Mouse (Mus musculus): ENCODE measurements around the gene Kcng4. TPM values are rescaled to one million over a fixed set of nuclear protein-coding genes. Genes with fewer than 3 reads are reported as not detected.

The Kcng4 gene
- polyA plus RNA-seq, 1 experiment from 2014 or later = 0.32 TPM

- no peak for ATAC-seq (ENCODE audit: insufficient read depth, low FRiP score, low TSS enrichment)
Observed at GRCm38 (mm10) chr8:119590348-119590747, 45.1 kb downstream of the Kcng4 start.

GRCm38 (mm10) chr8:119588844-119589243 is 46.6 kb downstream of the Kcng4 start:
- Histone ChIP-seq H3K4me1 (ENCODE audit: control insufficient read depth, insufficient read depth, low read length) (no peaks in the 10 kb centered on the region), H3K27ac (ENCODE audit: low read depth, low read length) (no peak overlapping the region), H3K4me3 (ENCODE audit: low read depth, low read length) (no peak overlapping the region), H3K27me3 (ENCODE audit: control insufficient read depth, insufficient read depth, low read length) (no peaks in the 10 kb centered on the region), H3K36me3 (ENCODE audit: control insufficient read depth, insufficient read depth, low read length) (no peaks in the 10 kb centered on the region), H3K4me2 (ENCODE audit: low read depth) (no peak overlapping the region), H3K9ac (ENCODE audit: low read length) (no peak overlapping the region), H3K9me3 (ENCODE audit: control insufficient read depth, low read length) (no peaks in the 10 kb centered on the region)
- ATAC-seq (ENCODE audit: insufficient read depth, low FRiP score, low TSS enrichment) = no peak
- peak; percentile 26 for DNase-seq (ENCODE audit: low spot score)
- 19% methylated on average over 10 of the region's 10 CpGs for WGBS

More at GRCm38 (mm10) chr8:119590348-119590747, 45.1 kb downstream of the Kcng4 start:
- no peaks in the 10 kb centered on the region for H3K36me3 ChIP-seq (ENCODE audit: control insufficient read depth, insufficient read depth, low read length)
- WGBS = 83% methylated on average over 14 of the region's 14 CpGs
- H3K27ac ChIP-seq (ENCODE audit: low read depth, low read length) = no peak overlapping the region
- DNase-seq (ENCODE audit: low spot score) = no peak
- H3K4me2 ChIP-seq (ENCODE audit: low read depth) = no peak overlapping the region
- peaks cover 5% of the 10 kb centered on the region; the same call in 1 of the 2 replicates for H3K4me1 ChIP-seq (ENCODE audit: control insufficient read depth, insufficient read depth, low read length)
- no peaks in the 10 kb centered on the region for H3K27me3 ChIP-seq (ENCODE audit: control insufficient read depth, insufficient read depth, low read length)
- no peak overlapping the region for H3K4me3 ChIP-seq (ENCODE audit: low read depth, low read length)
- no peak overlapping the region for H3K9ac ChIP-seq (ENCODE audit: low read length)
- no peaks in the 10 kb centered on the region for H3K9me3 ChIP-seq (ENCODE audit: control insufficient read depth, low read length)

- H3K27ac ChIP-seq (ENCODE audit: low read depth, low read length) = no peak overlapping the region
- H3K4me3 ChIP-seq (ENCODE audit: low read depth, low read length) = no peak overlapping the region
- no peaks in the 10 kb centered on the region for H3K4me1 ChIP-seq (ENCODE audit: control insufficient read depth, insufficient read depth, low read length)
- ATAC-seq (ENCODE audit: insufficient read depth, low FRiP score, low TSS enrichment) (no peak), DNase-seq (ENCODE audit: low spot score) (no peak)
- H3K9me3 ChIP-seq (ENCODE audit: control insufficient read depth, low read length) = no peaks in the 10 kb centered on the region
- WGBS = 73% methylated on average over 4 of the region's 4 CpGs
- H3K4me2 ChIP-seq (ENCODE audit: low read depth) = no peak overlapping the region
- H3K9ac ChIP-seq (ENCODE audit: low read length) = no peak overlapping the region
- H3K27me3 ChIP-seq (ENCODE audit: control insufficient read depth, insufficient read depth, low read length) = no peaks in the 10 kb centered on the region
- H3K36me3 ChIP-seq (ENCODE audit: control insufficient read depth, insufficient read depth, low read length) = no peaks in the 10 kb centered on the region
Observed at GRCm38 (mm10) chr8:119588321-119588720, 47.2 kb downstream of the Kcng4 start.

GRCm38 (mm10) chr8:119585901-119586300 is 49.6 kb downstream of the Kcng4 start:
- WGBS = 25% methylated on average over 16 of the region's 24 CpGs
- H3K27ac ChIP-seq (ENCODE audit: low read depth, low read length) = no peak overlapping the region
- H3K9ac ChIP-seq (ENCODE audit: low read length) = 0 out of 2 replicates have a peak overlapping the region, but pooled peaks have one; percentile 23

GRCm38 (mm10) chr8:119580441-119581161 is 54.9 kb downstream of the Kcng4 start:
- 80% methylated on average over 5 of the region's 5 CpGs for WGBS
- no peak overlapping the region for H3K4me3 ChIP-seq (ENCODE audit: low read depth, low read length)
- H3K27ac ChIP-seq (ENCODE audit: low read depth, low read length) = no peak overlapping the region
- H3K27me3 ChIP-seq (ENCODE audit: control insufficient read depth, insufficient read depth, low read length) = peaks cover 3% of the 10 kb centered on the region; the same call in 1 of the 2 replicates
- H3K4me2 ChIP-seq (ENCODE audit: low read depth) = no peak overlapping the region
- no peak overlapping the region for H3K9ac ChIP-seq (ENCODE audit: low read length)
- H3K9me3 ChIP-seq (ENCODE audit: control insufficient read depth, low read length) = no peaks in the 10 kb centered on the region
- DNase-seq (ENCODE audit: low spot score) (no peak), ATAC-seq (ENCODE audit: insufficient read depth, low FRiP score, low TSS enrichment) (no peak)
- H3K4me1 ChIP-seq (ENCODE audit: control insufficient read depth, insufficient read depth, low read length) = no peaks in the 10 kb centered on the region
- no peaks in the 10 kb centered on the region for H3K36me3 ChIP-seq (ENCODE audit: control insufficient read depth, insufficient read depth, low read length)

More at GRCm38 (mm10) chr8:119585901-119586300, 49.6 kb downstream of the Kcng4 start:
- DNase-seq (ENCODE audit: low spot score) (no peak), ATAC-seq (ENCODE audit: insufficient read depth, low FRiP score, low TSS enrichment) (no peak)
- H3K36me3 ChIP-seq (ENCODE audit: control insufficient read depth, insufficient read depth, low read length) = no peaks in the 10 kb centered on the region
- no peaks in the 10 kb centered on the region for H3K4me1 ChIP-seq (ENCODE audit: control insufficient read depth, insufficient read depth, low read length)
- H3K27me3 ChIP-seq (ENCODE audit: control insufficient read depth, insufficient read depth, low read length) = no peaks in the 10 kb centered on the region
- H3K9me3 ChIP-seq (ENCODE audit: control insufficient read depth, low read length) = no peaks in the 10 kb centered on the region
- H3K4me2 ChIP-seq (ENCODE audit: low read depth) = peak overlapping the region; percentile 38
- H3K4me3 ChIP-seq (ENCODE audit: low read depth, low read length) = 0 out of 2 replicates have a peak overlapping the region, but pooled peaks have one; percentile 6

GRCm38 (mm10) chr8:119579096-119579495 is 56.4 kb downstream of the Kcng4 start:
- Histone ChIP-seq H3K27ac (ENCODE audit: low read depth, low read length) (no peak overlapping the region), H3K9ac (ENCODE audit: low read length) (no peak overlapping the region), H3K4me3 (ENCODE audit: low read depth, low read length) (no peak overlapping the region), H3K9me3 (ENCODE audit: control insufficient read depth, low read length) (no peaks in the 10 kb centered on the region), H3K4me1 (ENCODE audit: control insufficient read depth, insufficient read depth, low read length) (peaks cover 2% of the 10 kb centered on the region), H3K36me3 (ENCODE audit: control insufficient read depth, insufficient read depth, low read length) (no peaks in the 10 kb centered on the region), H3K27me3 (ENCODE audit: control insufficient read depth, insufficient read depth, low read length) (peaks cover 3% of the 10 kb centered on the region; the same call in 1 of the 2 replicates), H3K4me2 (ENCODE audit: low read depth) (no peak overlapping the region)
- WGBS = 37% methylated on average over 13 of the region's 13 CpGs
- ATAC-seq (ENCODE audit: insufficient read depth, low FRiP score, low TSS enrichment) (no peak), DNase-seq (ENCODE audit: low spot score) (no peak)

GRCm38 (mm10) chr8:119575366-119575726 is 60.1 kb downstream of the Kcng4 start:
- DNase-seq (ENCODE audit: low spot score) (no peak), ATAC-seq (ENCODE audit: insufficient read depth, low FRiP score, low TSS enrichment) (no peak)
- Histone ChIP-seq H3K4me2 (ENCODE audit: low read depth) (peak overlapping the region; percentile 96), H3K27me3 (ENCODE audit: control insufficient read depth, insufficient read depth, low read length) (peaks cover 3% of the 10 kb centered on the region; the same call in 1 of the 2 replicates), H3K9ac (ENCODE audit: low read length) (peak overlapping the region; percentile 78), H3K4me1 (ENCODE audit: control insufficient read depth, insufficient read depth, low read length) (peaks cover 3% of the 10 kb centered on the region), H3K36me3 (ENCODE audit: control insufficient read depth, insufficient read depth, low read length) (no peaks in the 10 kb centered on the region), H3K27ac (ENCODE audit: low read depth, low read length) (no peak overlapping the region), H3K4me3 (ENCODE audit: low read depth, low read length) (peak overlapping the region; percentile 91), H3K9me3 (ENCODE audit: control insufficient read depth, low read length) (no peaks in the 10 kb centered on the region)
- WGBS = under 1% methylated on average over 16 of the region's 16 CpGs

GRCm38 (mm10) chr8:119574437-119575365 is 60.8 kb downstream of the Kcng4 start, which contains the start of the genes Hsdl1 and Dnaaf1:
Gene Hsdl1, minus strand, starts transcription at chr8:119575183.
Gene Dnaaf1, plus strand, starts transcription at chr8:119575235.
- peaks cover 3% of the 10 kb centered on the region for H3K4me1 ChIP-seq (ENCODE audit: control insufficient read depth, insufficient read depth, low read length)
- H3K36me3 ChIP-seq (ENCODE audit: control insufficient read depth, insufficient read depth, low read length) = no peaks in the 10 kb centered on the region
- peak within 1 kb of the TSS; percentile 63; the same call in 1 of the 2 replicates for H3K27ac ChIP-seq (ENCODE audit: low read depth, low read length)
- peak within 1 kb of the TSS; percentile 96 for H3K4me2 ChIP-seq (ENCODE audit: low read depth)
- DNase-seq (ENCODE audit: low spot score) = peak; percentile 94
- WGBS = under 1% methylated on average over 93 of the region's 97 CpGs
- no peaks in the 10 kb centered on the region for H3K9me3 ChIP-seq (ENCODE audit: control insufficient read depth, low read length)
- peak; percentile 90 for ATAC-seq (ENCODE audit: insufficient read depth, low FRiP score, low TSS enrichment)
- H3K27me3 ChIP-seq (ENCODE audit: control insufficient read depth, insufficient read depth, low read length) = peaks cover 3% of the 10 kb centered on the region; the same call in 1 of the 2 replicates
- peak within 1 kb of the TSS; percentile 91 for H3K4me3 ChIP-seq (ENCODE audit: low read depth, low read length)
- peak within 1 kb of the TSS; percentile 78 for H3K9ac ChIP-seq (ENCODE audit: low read length)

Measured in neural tube, embryonic 11.5 days (tissue).